Mouse (Mus musculus) lung, postnatal 14 days (tissue): ENCODE measurements at regions not wholly inside any gene's neighbourhood (a gene's known extent, or its start where the extent isn't known, plus 50 kb on each side); places are given as distances from the start of the nearest gene placed in this dataset.
"Not testable (repeated sequence)": the region's sequence is repeated elsewhere in the genome, so short reads cannot be mapped to it uniquely, and the experiment has no call there.

Experiments used
- DNase-seq: peaks from one replicate; pipeline ENCODE4 v3.0.0; 2021

DNA sequence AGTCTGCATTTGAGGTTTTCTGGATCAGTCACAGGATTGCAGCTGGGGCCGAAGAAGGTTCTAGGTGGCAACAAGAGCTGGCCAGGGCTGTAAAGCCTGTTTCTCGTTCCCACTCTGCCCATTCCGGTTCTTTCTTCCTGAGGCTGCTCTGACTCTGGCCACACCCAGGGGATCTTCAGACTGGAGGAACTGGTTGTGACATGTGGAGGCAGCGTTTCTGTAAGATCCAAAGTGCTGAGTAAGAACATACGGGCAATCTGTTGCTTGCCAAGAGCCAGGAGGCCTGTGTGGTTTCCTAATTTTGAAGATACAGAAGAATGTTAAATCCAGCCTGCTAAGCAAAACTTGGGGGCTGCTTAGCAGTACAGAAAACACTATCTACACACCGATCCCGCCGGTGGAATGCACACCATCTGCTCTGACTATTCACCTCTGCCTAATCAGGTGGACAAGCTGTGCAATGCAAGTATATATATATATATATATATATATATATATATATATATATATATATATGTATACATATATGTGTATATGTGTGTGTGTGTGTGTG lies 99.3 kb upstream of the Bmp2k start:
- DNase-seq, result no peak

- no peak for DNase-seq
Measured at GRCm38 (mm10) chr5:96898695-96899094, 98.8 kb upstream of the Bmp2k start.

GRCm38 (mm10) chr5:96905572-96906271 lies 91.8 kb upstream of the Bmp2k start:
- peak; percentile 70 for DNase-seq

- not testable (repeated sequence) for DNase-seq
Measured at GRCm38 (mm10) chr5:96908371-96908770, 89.1 kb upstream of the Bmp2k start.

GRCm38 (mm10) chr5:96909218-96909617 lies 88.3 kb upstream of the Bmp2k start:
- no peak for DNase-seq

DNA sequence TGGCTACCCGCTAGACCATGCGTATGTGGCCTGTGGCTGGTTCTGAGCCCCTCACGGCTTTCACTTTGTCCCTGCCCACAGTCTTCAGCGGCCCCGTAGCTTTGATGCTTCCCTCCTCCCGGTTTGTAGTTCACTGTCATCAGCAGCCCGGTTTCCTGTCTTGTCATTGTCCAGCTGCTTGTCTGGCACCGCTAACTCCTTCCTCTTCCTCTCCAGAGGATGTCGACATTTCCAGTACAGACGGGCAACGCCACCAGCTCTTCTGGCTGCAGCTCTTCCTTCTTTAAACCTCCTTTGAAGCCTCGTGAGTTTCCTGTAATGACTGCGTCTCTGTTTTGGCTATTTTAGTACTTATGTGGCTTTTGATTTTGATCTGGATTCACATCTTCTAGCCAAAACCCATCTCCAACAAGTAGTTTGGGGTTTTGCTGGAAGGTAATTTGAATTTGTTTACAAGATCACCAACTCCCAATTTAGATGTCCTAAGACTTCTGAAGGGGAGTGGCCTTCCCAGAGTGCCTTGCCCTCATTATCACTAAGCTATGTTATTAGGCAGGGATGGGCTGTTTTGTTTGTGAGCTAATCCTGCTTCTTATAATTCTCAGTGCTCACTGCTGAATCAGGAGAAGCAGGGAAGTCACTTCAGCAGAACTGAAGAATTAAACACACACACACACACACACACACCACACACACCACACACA lies 85.8 kb upstream of the Bmp2k start:
- DNase-seq, result peak; percentile 74

DNA sequence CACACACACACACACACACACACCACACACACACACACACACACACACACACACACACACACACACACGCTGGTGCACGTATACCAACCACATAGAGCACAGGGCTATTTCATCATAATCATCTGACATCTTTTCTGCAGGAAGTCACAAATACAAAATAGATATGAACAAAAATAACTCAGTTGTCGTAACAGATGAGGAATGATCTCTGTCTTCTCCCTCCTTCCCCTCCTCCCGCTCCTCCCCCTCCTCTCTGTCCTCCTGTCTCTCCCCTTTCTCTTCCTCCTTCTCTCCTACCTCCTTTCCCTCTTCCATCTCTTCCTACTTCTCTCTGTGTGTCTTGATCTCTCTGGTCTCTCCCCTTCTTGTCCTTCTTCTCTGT lies 85.2 kb upstream of the Bmp2k start:
- no peak for DNase-seq

GRCm38 (mm10) chr5:96912781-96913180 lies 84.7 kb upstream of the Bmp2k start:
- no peak for DNase-seq

- no peak for DNase-seq
Measured at GRCm38 (mm10) chr5:96913711-96914110, 83.8 kb upstream of the Bmp2k start.

DNA sequence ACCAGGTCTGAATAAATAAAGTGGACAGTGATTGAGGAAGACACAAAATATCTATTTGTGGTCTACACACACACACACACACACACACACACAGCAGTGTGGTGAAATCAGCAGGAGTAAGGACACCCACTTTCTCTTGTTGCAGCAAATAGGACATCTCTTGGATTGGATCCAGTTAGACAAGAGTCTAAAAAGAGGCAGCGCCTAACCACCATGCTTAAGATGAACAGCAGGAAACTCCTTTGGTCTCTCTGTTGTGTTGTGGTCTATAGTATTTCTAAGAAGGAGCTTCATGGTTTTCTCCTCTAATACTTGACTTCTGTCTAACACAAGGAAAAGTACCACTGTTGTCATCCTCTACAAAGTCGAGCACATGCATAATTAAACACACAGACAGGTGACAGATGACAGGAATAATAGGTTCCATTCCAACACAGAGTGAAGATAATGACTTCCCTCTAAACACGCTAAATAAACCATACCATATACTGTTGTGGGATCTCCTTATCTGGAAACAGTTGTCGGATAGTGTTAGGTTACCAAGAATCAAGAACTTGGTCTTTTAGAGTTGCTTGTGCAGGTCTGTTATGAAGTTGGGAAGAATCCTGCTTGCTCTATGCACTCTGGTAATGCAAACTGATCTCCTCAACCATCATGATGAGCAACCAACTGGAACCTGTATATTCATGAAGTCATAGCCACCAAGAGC lies 82.6 kb upstream of the Bmp2k start:
- DNase-seq, result no peak

DNA sequence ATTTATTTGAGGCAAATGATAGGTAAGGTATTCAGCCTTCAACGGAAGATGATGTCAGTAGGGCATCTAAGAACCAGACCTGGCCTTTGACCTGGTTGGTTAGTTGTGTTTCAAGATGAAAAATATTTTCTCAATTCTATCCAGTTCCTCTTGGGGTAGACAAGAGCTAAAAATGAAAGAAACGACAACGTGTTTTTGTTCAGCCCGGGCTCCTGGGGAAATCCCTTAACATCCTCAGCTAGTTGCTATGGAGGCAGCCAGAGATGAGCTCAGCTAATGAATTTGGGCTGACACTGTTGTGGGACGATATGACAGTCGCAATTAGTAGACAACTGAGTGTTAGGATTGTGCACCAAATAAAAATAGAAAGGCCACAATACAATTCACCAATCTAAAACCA lies 80.6 kb upstream of the Bmp2k start:
- DNase-seq, result no peak

DNA sequence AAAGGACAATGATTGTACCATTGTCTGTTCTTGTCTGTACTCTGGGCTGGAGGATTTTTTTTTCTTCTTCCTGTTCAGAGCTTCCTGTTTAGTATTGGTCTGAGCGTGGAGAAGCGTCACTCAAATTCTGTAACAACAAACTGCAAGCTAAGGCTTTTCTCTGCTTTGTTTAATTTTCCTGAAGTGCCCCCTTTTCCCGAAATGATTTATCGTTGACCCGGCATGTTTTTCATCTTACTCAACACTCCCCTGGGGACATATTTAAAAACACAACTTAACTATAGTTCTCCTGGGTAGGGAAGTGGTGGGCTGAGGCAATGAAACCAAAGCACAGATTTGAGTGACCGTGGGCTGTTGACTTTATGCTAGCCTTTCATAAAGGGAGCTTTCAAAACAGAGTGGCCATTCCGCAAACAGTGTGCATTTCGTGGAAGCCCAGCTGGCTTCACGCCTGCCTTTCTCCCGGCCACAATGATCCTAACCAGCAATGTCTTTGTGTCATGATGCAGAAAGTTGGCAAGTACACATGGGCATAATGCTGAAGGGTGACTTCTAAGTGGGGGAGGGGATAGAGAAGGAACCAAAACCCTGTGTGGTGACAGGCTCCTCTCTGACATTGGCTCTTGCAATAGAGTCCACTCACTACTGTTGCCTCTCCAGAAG lies 79.8 kb upstream of the Bmp2k start:
- no peak for DNase-seq

GRCm38 (mm10) chr5:96919149-96919548 lies 78.3 kb upstream of the Bmp2k start:
- no peak for DNase-seq

GRCm38 (mm10) chr5:96921037-96921436 lies 76.5 kb upstream of the Bmp2k start:
- DNase-seq, result no peak

GRCm38 (mm10) chr5:96921511-96921910 lies 76.0 kb upstream of the Bmp2k start:
- no peak for DNase-seq

DNA sequence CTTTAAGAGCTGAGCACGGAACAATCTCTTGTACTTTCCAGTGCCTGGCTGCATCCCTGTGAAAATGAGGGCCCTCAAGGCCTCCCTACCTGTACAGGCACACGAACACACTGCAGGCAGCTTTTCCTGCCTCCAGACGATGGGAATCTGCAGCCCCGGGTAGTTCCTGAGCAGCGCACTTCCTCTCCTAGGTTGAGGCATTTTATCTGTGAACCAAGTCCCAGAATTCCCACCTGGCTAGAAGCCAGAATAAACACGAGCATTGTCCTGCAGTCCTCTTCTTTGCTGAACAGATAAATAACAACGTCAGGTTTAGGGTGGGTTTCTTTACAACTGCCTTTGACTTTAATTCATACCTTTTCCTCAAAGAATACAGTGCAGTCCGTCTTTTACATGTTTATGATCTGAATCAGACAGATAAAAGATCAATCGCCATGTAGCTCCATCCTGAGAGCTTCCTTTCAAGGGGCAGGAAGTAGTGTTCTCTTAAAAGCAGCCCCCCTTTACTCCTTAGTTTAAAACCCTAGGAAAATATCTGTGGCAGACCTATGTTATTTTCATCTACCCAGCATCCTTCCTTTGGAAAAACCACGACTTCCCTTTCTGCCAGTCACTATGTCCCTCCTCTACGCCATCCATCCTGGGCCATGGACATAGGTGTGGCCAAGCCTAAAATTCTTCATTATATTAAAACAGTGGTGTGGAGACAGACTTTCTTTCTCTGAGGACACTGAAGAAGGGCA lies 75.3 kb upstream of the Bmp2k start:
- peak; percentile 57 for DNase-seq

- no peak for DNase-seq
Measured at GRCm38 (mm10) chr5:96922716-96923076, 74.8 kb upstream of the Bmp2k start.

GRCm38 (mm10) chr5:96923526-96923925 lies 74.0 kb upstream of the Bmp2k start:
- DNase-seq, result no peak

GRCm38 (mm10) chr5:96924736-96925429 lies 72.6 kb upstream of the Bmp2k start:
- no peak for DNase-seq

DNA sequence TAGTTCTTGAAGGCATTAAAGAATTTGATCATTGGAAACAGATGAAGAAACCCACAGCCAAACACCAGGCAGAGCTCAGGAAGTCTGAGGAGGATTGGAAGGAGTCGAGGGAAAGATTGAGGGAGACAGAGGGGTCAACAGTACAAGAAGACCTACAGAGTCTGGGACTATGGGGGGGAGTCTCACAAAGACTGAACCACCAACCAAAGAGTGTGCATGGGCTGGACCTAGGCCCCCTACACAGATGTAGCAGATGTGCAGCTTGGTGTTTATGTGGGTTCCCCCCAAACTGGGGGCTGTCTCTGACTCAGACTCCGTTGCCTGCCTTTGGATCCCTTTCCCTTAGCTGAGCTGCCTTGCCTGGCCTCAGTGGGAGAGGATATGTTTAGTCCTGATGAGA lies 71.5 kb upstream of the Bmp2k start:
- no peak for DNase-seq

- DNase-seq, result no peak
Measured at GRCm38 (mm10) chr5:96931091-96931490, 66.4 kb upstream of the Bmp2k start.

DNA sequence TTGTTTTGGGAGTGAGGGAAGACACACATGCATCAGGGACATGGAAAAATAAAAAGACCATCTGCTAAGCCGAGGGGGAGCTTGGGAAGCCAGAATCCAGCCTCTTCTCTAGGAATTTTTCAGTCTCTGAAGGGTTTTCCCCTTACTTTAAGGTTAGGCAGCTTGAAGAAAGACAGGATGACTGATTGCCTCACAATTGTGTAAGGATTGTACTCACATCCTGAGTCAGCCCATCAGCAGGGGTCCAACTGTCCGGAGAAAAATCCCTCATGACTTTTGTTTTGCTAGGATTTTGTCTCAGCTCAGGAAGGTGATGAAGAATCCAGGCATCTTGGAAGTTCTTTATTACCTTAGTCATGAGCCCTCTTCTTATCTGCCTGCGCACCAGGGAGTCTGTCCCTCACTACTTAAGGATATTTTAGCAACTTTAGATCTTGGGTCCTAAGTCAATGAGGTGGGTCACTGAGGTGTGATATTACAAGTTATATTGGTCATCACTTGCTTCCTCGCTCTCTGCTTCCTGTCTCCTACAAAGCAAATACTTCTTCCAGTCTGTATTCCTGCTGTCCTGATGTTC lies 65.8 kb upstream of the Bmp2k start:
- no peak for DNase-seq
